Mouse (Mus musculus) hindbrain, embryonic 12.5 days (tissue): ENCODE measurements around the gene Coro2b. TPM values are rescaled to one million over a fixed set of nuclear protein-coding genes. Genes with fewer than 3 reads are reported as not detected.

ENCODE experiments used
- ATAC-seq: fragments of 200-750 bp; cut with Nextera tagmentation; 2 replicates; pipeline ENCODE4 v1.8.0; 2017; ENCODE audit warnings: moderate TSS enrichment; ENCODE audit not compliant: low FRiP score
- H3K27ac ChIP-seq: fragments of 300-500 bp; sonication (generic); 2 replicates; pipeline ENCODE4 v1.5.1; 2016; ENCODE audit warnings: mild to moderate bottlenecking
- H3K27me3 ChIP-seq: fragments of 300-500 bp; sonication (generic); 2 replicates; pipeline ENCODE4 v1.6.1; 2016; ENCODE audit warnings: mild to moderate bottlenecking
- H3K36me3 ChIP-seq: fragments of 300-500 bp; sonication (generic); 2 replicates; pipeline ENCODE4 v1.6.1; 2016; ENCODE audit warnings: mild to moderate bottlenecking
- H3K4me1 ChIP-seq: fragments of 300-500 bp; sonication (generic); 2 replicates; pipeline ENCODE4 v1.6.1; 2016
- H3K4me2 ChIP-seq: fragments of 300-500 bp; sonication (generic); replicated peaks from 2 replicates; pipeline ENCODE4 v1.6.1; 2016; ENCODE audit warnings: mild to moderate bottlenecking
- H3K4me3 ChIP-seq: fragments of 300-500 bp; sonication (generic); 2 replicates; pipeline ENCODE4 v1.5.1; 2016; ENCODE audit warnings: mild to moderate bottlenecking
- H3K9ac ChIP-seq: fragments of 300-500 bp; sonication (generic); 2 replicates; pipeline ENCODE4 v1.6.1; 2016; ENCODE audit warnings: mild to moderate bottlenecking, moderate library complexity
- H3K9me3 ChIP-seq: fragments of 300-500 bp; sonication (generic); replicated peaks from 2 replicates; pipeline ENCODE4 v1.6.1; 2016; ENCODE audit warnings: mild to moderate bottlenecking
- WGBS: fragments of 180-500 bp; shearing (Covaris S2); methylation state at CpG from one replicate; pipeline ENCODE4 v1.1.7; 2016; 5-methylcytosine and 5-hydroxymethylcytosine counted together
- polyA plus RNA-seq: library from polyadenylated mRNA; unstranded; fragments of >200 nt; fragmentation: Nextera tagmentation; extraction: Ambion mirVana; gene quantifications from 2 replicates; pipeline ENCODE4 v1.2.1, GENCODE M21; 2016

The Coro2b gene
- polyA plus RNA-seq, 1 experiment from 2014 or later: 34.2 TPM

DNA sequence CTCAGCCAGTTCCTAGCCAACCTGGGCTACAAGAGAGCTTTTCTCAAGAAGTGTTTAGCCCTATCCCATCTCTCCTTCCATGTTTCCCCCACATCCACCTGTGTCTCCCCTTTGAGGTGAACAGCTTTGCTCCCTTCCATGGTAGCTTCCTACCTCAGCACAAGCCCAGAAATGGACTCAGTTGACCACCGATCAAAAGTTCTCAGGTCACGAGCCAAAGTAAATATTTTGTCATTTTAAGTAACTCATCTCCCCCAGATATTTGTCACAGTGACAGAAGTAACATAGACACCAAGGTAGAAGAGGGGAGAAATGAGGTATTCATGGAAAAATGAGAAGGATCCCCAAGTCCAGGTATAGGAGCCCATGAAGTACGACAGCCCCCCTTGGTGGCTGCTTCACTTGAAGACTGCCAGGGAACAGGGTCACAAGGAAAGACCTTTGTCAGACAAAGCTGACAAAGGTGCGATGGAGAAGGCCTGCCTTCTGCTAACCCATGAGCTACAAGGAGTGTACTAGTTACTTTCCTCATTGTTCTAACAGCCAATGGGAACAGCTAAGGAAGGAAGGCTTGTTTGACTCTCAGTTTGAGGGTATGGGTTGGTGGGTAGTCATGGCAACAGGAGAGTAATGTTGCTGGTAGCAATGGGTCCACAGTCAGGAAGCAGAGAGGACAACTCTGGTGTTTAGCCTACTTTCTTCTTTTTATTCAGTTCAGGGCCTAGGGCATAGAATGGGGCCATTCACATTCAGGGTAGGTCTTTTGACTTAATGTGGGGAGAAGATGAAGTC, 150.9 kb downstream of the Coro2b start:
- Histone ChIP-seq H3K4me2 (no peak overlapping the region), H3K9ac (no peak overlapping the region), H3K27ac (no peak overlapping the region), H3K4me1 (no peaks in the 10 kb centered on the region), H3K36me3 (no peaks in the 10 kb centered on the region), H3K9me3 (no peaks in the 10 kb centered on the region), H3K4me3 (no peak overlapping the region), H3K27me3 (no peaks in the 10 kb centered on the region)
- 87% methylated on average over 4 of the region's 4 CpGs for WGBS
- ATAC-seq: no peak

DNA sequence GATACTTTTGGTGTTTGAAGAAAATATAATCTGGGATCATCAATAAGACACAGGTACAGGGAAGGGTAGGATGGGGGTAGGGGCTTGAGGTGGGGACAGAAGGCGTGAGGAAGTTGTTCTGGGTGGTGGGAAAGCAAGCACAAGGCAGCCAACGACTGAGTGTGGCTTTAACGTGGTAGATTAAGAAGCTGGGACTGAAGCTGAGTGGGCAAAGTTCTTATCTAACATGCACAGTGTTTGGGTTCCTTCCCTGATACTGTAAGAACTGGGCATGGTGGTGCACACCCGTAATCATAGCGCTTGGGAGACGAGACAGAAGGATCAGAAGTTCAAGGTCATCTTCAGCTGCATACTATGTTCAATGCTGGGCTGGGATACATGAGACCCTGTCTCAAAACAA, 151.8 kb downstream of the Coro2b start:
- 87% methylated on average over 6 of the region's 6 CpGs for WGBS

DNA sequence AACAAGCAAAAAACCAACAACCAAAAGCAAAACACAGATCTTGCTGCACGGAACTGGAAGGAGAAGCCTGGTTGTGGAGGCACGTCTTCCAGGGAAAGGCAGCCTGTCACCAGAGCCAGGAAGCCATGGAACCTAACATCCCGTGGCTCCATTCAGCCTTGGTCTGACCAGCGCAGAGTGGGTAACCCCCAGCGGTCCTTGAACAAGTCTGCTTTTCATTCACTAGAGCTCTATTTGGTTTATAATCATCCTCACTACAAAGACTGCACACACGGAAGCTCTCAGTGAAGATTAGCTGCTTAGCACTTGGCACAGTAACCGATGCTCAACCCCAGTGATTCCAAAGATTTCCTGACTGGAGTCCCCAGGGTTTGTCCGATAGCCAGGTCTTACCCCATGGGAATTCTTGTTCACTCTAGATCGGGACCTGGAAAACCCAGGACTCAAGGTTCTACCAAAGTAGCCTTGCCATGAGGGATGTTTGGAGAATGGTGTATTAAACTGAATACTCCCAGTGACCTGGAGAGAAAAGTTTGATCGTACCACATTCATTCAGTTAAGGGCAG, 154.2 kb downstream of the Coro2b start:
- no peak overlapping the region for H3K4me2 ChIP-seq
- peaks cover 16% of the 10 kb centered on the region for H3K36me3 ChIP-seq
- no peak overlapping the region for H3K27ac ChIP-seq
- no peak for ATAC-seq
- H3K4me3 ChIP-seq: no peak overlapping the region
- H3K27me3 ChIP-seq: no peaks in the 10 kb centered on the region
- no peak overlapping the region for H3K9ac ChIP-seq
- 85% methylated on average over 10 of the region's 10 CpGs for WGBS
- no peaks in the 10 kb centered on the region for H3K9me3 ChIP-seq
- no peaks in the 10 kb centered on the region for H3K4me1 ChIP-seq

More for the DNA sequence above, 151.8 kb downstream of the Coro2b start:
- H3K27ac ChIP-seq: no peak overlapping the region
- peaks cover 4% of the 10 kb centered on the region for H3K36me3 ChIP-seq
- no peak for ATAC-seq
- no peak overlapping the region for H3K4me2 ChIP-seq
- no peak overlapping the region for H3K4me3 ChIP-seq
- no peaks in the 10 kb centered on the region for H3K27me3 ChIP-seq
- no peaks in the 10 kb centered on the region for H3K9me3 ChIP-seq
- H3K9ac ChIP-seq: no peak overlapping the region
- no peaks in the 10 kb centered on the region for H3K4me1 ChIP-seq

DNA sequence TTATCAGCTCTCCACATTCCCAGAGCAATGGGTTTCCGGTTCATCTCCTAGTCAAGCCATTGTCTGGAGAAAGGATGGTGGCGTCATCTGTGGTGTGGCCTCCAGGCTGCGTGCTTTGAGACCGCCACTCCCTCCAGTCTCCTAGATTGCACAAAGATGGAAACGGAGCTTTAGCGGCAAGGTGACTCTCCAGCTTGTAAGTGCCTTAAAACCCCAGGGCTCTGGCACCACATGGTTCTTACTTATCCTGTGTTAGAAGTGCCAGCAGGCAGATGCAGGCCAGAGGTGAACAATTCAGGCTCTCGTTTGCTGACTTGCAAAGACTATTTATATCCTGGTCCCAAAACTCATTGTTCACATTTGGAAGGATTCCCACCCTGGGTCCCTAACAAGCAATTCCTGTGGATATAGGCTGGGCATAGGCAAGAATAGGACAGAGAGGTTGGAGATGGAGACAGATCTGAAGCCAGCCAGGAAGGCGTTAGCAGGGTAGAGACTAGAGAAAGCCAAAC, 155.4 kb downstream of the Coro2b start:
- peak overlapping the region; percentile 17; the same call in 1 of the 2 replicates for H3K27ac ChIP-seq

DNA sequence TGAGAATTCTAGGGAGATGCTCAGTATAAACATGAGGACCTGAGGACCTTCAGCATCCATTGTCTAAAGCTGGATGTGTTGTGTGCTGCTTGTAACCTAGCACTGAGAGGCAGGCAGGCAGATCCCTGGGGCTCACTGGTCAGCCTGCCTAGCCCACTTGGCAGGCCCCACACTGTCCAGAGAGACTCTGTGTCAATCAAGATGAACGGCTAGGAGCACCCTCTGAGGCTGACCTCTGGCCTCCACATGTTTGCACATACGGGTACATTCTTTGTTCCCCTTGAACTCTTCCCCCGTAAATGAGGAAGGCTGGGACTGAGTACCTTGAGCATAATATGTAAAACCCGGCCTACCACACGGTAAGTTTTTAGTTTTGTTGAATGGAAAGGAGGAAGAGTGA, 156.5 kb downstream of the Coro2b start:
- WGBS: 53% methylated on average over 5 of the region's 5 CpGs
- no peak overlapping the region for H3K9ac ChIP-seq

More for the DNA sequence above, 155.4 kb downstream of the Coro2b start:
- Histone ChIP-seq H3K27me3 (no peaks in the 10 kb centered on the region), H3K4me2 (no peak overlapping the region), H3K9ac (no peak overlapping the region; the same call in 1 of the 2 replicates), H3K4me1 (no peaks in the 10 kb centered on the region), H3K9me3 (no peaks in the 10 kb centered on the region), H3K36me3 (peaks cover 26% of the 10 kb centered on the region), H3K4me3 (no peak overlapping the region)
- ATAC-seq: no peak
- WGBS: 66% methylated on average over 8 of the region's 8 CpGs

DNA sequence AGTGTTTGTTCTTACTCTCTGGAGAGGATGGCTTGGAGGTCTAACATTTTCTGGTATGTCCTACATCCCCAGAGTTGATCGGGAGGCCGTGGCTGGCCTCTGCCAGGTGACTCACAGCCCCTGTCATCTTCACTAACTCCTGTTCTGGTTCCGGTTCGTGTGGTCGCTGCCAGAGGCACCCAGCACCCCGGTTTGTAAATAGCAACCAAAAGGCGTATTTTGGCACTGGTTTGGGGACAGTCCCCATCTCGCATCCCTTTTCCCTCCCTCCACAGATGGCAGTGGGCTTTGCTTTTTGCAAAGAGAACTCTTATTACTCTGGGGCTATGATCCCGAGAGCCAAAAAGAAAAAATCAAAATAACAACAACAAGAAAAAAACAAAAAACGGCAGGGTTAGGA, 158.9 kb downstream of the Coro2b start:
- H3K4me3 ChIP-seq: no peak overlapping the region
- H3K4me2 ChIP-seq: no peak overlapping the region
- 96% methylated on average over 10 of the region's 10 CpGs for WGBS
- no peak overlapping the region for H3K27ac ChIP-seq
- H3K36me3 ChIP-seq: peaks cover 61% of the 10 kb centered on the region
- no peaks in the 10 kb centered on the region for H3K9me3 ChIP-seq
- no peaks in the 10 kb centered on the region for H3K27me3 ChIP-seq
- no peak for ATAC-seq
- peaks cover 10% of the 10 kb centered on the region; the same call in 1 of the 2 replicates for H3K4me1 ChIP-seq
- H3K9ac ChIP-seq: no peak overlapping the region

More for the DNA sequence above, 156.5 kb downstream of the Coro2b start:
- Histone ChIP-seq H3K9me3 (no peaks in the 10 kb centered on the region), H3K36me3 (peaks cover 37% of the 10 kb centered on the region), H3K4me2 (no peak overlapping the region), H3K4me1 (no peaks in the 10 kb centered on the region), H3K4me3 (no peak overlapping the region), H3K27me3 (no peaks in the 10 kb centered on the region), H3K27ac (no peak overlapping the region)
- ATAC-seq: no peak

DNA sequence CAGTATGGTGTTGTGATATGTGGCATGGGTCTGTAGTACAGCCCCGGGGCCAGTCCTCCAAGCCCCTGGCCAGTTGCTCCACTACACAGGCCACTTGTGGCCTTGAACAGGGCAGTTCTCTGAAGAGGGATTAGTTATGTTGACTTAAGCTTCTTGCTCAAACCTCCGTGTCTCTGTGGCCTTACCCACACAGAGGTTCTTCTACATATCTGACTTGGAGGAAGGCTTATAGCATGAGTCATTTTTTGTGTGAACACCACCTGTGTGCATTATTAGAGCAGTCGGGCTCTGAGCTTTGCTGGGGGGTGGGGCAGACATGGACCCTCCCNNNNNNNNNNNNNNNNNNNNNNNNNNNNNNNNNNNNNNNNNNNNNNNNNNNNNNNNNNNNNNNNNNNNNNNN, 162.6 kb downstream of the Coro2b start:
- Histone ChIP-seq H3K4me3 (no peak overlapping the region), H3K27ac (no peak overlapping the region), H3K4me2 (no peak overlapping the region), H3K27me3 (no peaks in the 10 kb centered on the region), H3K9me3 (no peaks in the 10 kb centered on the region), H3K4me1 (peaks cover 37% of the 10 kb centered on the region), H3K9ac (no peak overlapping the region), H3K36me3 (peaks cover 58% of the 10 kb centered on the region)
- 85% methylated on average over 3 of the region's 3 CpGs for WGBS
- no peak for ATAC-seq

DNA sequence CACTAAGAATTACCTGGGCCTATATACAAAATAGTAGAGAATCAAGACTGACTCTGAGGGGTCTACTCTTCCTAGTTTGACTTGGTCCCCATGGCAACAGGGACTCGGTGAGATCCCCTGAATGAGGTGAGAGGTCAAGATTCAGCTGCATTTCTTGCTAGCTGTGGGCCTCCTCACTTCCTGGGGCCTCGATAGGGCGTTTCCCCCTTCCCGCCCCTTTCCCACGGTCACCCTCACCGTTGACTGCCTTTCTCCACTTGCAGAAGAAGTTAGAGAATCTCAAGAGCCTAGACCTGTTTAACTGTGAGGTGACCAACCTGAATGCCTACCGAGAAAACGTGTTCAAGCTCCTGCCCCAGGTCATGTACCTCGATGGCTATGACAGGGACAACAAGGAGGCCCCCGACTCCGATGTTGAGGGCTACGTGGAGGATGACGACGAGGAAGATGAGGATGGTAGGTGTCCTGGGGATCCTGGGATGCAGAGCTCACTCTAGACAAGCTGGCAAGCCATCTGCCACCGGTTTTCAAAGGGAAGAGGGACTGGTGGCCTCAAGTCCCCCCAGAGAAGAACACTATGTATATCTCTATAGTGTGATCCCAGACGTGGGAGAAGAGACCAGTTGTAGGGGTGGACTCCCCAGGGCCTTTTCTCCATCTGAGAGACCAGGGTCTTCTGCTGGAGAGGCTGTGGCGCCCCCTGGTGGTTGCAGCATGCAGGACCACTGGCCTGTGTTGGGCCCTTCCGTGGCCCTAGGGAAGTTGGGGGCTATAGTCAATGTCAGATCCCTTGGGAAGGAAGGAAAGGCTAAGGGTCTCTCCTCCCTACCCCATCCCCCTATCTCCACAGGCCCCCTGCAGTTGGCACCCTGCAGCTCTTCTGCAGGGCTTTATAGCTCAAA, 163.4 kb downstream of the Coro2b start:
- H3K9ac ChIP-seq: no peak overlapping the region
- H3K4me3 ChIP-seq: no peak overlapping the region
- H3K9me3 ChIP-seq: no peaks in the 10 kb centered on the region
- no peak for ATAC-seq
- WGBS: 60% methylated on average over 18 of the region's 18 CpGs
- H3K36me3 ChIP-seq: peaks cover 58% of the 10 kb centered on the region
- peaks cover 44% of the 10 kb centered on the region for H3K4me1 ChIP-seq
- H3K27me3 ChIP-seq: no peaks in the 10 kb centered on the region
- H3K27ac ChIP-seq: no peak overlapping the region
- H3K4me2 ChIP-seq: no peak overlapping the region

DNA sequence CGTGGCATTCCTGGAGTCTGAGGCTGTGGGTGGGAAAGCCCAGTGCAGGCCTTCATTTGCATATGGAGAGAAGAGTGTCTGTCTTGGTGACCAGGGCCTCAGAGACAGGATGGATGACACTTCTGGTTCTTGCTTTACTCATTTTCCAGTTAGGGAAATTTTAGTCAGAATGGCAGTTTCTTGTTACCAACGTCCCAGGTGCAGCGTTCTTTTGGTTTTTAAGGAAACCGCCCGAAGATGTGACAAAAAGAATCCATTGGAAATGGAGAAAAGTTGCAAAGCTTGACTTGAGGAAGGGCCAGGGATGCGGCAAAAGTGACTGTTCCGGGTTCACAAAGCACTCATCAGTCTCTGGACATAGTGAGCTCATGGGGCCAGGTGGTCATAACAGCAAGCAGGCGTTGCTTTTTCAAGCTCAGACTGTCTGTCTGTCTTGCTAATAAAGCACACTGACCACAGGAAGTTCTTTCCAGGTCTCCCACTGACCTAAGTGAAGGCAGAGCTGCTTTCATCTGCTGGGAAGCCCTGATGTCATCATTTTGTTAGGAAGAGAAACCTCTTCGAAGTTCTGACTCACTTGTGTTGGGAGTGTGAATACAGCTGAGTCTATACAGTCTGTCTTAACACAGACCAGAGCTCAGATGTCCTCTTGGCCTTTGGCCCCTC, 164.2 kb downstream of the Coro2b start:
- Histone ChIP-seq H3K9me3 (no peaks in the 10 kb centered on the region), H3K27me3 (no peaks in the 10 kb centered on the region), H3K27ac (no peak overlapping the region), H3K4me2 (no peak overlapping the region), H3K4me1 (peaks cover 52% of the 10 kb centered on the region), H3K36me3 (peaks cover 54% of the 10 kb centered on the region), H3K4me3 (no peak overlapping the region), H3K9ac (no peak overlapping the region)
- WGBS: 85% methylated on average over 9 of the region's 9 CpGs
- no peak for ATAC-seq

DNA sequence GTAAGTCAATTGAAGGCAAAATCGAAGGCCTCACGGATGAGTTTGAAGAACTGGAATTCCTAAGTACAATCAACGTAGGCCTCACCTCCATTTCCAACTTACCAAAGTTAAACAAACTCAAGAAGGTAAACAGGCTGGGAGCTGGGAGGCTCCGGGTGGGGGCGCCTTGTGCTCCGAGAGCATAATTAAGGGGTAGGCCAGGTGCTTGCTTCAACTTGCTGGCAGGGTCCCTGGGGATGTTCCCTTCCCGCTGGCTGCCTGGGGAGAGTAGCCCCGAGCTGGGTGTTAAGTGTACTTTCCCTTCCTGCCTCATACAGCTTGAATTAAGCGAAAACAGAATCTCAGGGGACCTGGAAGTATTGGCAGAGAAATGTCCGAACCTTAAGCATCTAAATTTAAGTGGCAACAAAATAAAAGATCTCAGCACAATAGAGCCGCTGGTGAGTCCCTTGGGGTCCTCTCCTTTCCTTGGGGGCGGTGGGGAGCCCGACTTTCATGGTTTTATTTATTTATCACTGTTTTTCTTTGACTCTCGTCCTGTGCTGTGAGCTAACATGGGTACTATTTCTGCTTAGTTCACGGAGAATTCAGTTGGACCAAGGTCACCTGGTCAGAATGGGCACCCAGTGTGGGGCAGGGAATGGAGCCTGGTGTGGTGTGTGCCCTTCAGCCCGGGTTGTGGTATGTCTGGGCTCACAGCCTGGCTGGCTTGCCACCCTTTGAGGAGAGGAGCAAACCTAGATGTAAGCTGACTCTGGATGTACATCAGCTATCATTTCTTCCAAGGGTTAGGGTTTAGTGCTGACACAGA, 164.9 kb downstream of the Coro2b start:
- Histone ChIP-seq H3K9me3 (no peaks in the 10 kb centered on the region), H3K27ac (0 out of 2 replicates have a peak overlapping the region, but pooled peaks have one; percentile 23)

DNA sequence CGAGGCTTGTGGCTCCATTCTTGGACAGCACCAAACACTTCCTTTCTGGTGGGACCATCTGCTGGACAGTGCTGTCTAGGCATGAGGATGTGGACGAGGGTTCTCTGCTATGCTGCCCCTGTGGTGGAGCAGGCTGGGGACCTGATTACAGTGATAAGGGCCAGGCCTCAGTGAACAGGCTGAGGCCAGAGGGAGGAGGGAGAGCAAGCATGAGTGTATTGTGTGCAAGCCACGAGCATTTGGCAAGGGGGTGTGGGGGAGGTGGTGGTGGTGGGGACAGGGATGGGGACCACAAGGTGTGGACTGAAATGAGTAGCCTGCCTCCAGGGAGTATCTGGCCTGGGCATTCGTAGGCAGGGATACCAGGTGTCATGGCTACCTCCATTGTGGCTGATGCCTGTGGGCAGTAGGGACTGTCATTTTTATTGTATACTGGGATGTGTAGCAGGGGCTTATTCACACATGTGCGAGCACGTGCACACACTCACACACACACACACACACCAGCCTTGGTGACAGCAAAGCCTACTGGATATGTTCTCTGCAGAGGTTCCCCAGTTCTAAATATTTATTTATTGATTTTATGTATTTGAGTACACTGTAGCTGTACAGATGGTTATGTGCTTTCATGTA, 166.1 kb downstream of the Coro2b start:
- no peak overlapping the region for H3K27ac ChIP-seq
- 64% methylated on average over 6 of the region's 6 CpGs for WGBS
- peaks cover 36% of the 10 kb centered on the region for H3K36me3 ChIP-seq
- no peak overlapping the region for H3K4me3 ChIP-seq
- no peak overlapping the region for H3K4me2 ChIP-seq
- H3K4me1 ChIP-seq: peaks cover 71% of the 10 kb centered on the region
- no peaks in the 10 kb centered on the region for H3K9me3 ChIP-seq
- ATAC-seq: no peak
- H3K27me3 ChIP-seq: no peaks in the 10 kb centered on the region
- H3K9ac ChIP-seq: no peak overlapping the region

More for the DNA sequence above, 164.9 kb downstream of the Coro2b start:
- no peak for ATAC-seq
- Histone ChIP-seq H3K4me1 (peaks cover 59% of the 10 kb centered on the region), H3K4me3 (no peak overlapping the region), H3K27me3 (no peaks in the 10 kb centered on the region), H3K4me2 (no peak overlapping the region), H3K9ac (no peak overlapping the region), H3K36me3 (peaks cover 47% of the 10 kb centered on the region)
- WGBS: 83% methylated on average over 16 of the region's 16 CpGs
